Mouse (Mus musculus) liver, adult 2 months (tissue): ENCODE measurements at regions not wholly inside any gene's neighbourhood (a gene's known extent, or its start where the extent isn't known, plus 50 kb on each side); places are given as distances from the start of the nearest gene placed in this dataset.

Experiments used
- DNase-seq: peaks from one replicate; pipeline ENCODE4 v3.0.0-alpha.2; 2011; ENCODE audit warnings: low read depth, low spot score; ENCODE audit errors: extremely low read depth
- H3K27ac ChIP-seq: fragments of 200-500 bp; replicated peaks from 2 replicates; pipeline ENCODE4 v1.5.1; 2012; ENCODE audit warnings: low read depth, mild to moderate bottlenecking, control low read depth, inconsistent platforms, low read length; ENCODE audit not compliant: insufficient read depth
- H3K27me3 ChIP-seq: fragments of 200-500 bp; 2 replicates; pipeline ENCODE4 v1.6.1; 2012; ENCODE audit warnings: mild to moderate bottlenecking, moderate library complexity, low read length, inconsistent platforms; ENCODE audit not compliant: control insufficient read depth, insufficient read depth
- H3K36me3 ChIP-seq: fragments of 200-500 bp; 2 replicates; pipeline ENCODE4 v1.6.1; 2012; ENCODE audit warnings: low read length, inconsistent platforms; ENCODE audit not compliant: control insufficient read depth, insufficient read depth
- H3K4me1 ChIP-seq: fragments of 200-500 bp; 2 replicates; pipeline ENCODE4 v1.6.1; 2011; ENCODE audit warnings: low read length; ENCODE audit not compliant: control insufficient read depth, insufficient read depth
- H3K4me3 ChIP-seq: fragments of 200-500 bp; 2 replicates; pipeline ENCODE4 v1.5.1; 2011; ENCODE audit warnings: low read depth, mild to moderate bottlenecking, control low read depth, low read length, moderate library complexity; ENCODE audit not compliant: insufficient read depth
- H3K79me2 ChIP-seq: fragments of 200-500 bp; 2 replicates; pipeline ENCODE4 v1.6.1; 2012; ENCODE audit warnings: inconsistent platforms, mild to moderate bottlenecking, low read length, moderate library complexity; ENCODE audit not compliant: control insufficient read depth, insufficient read depth
- H3K9ac ChIP-seq: fragments of 200-500 bp; 2 replicates; pipeline ENCODE4 v1.6.1; 2012; ENCODE audit warnings: low read depth, mild to moderate bottlenecking, control low read depth, inconsistent platforms, low read length
- CTCF ChIP-seq: fragments of 200-500 bp; IDR thresholded peaks from 2 replicates; pipeline ENCODE4 v1.5.1; 2011; ENCODE audit warnings: low read depth, low read length, control low read depth
- POLR2A ChIP-seq: fragments of 200-500 bp; IDR thresholded peaks from 2 replicates; pipeline ENCODE4 v1.6.1; 2011; ENCODE audit warnings: low read length, control low read depth; ENCODE audit not compliant: insufficient read depth; ENCODE audit errors: extremely low read depth
- WGBS: fragments of 180-500 bp; shearing (Covaris S2); methylation state at CpG from one replicate; pipeline ENCODE4 v1.1.7; 2018; 5-methylcytosine and 5-hydroxymethylcytosine counted together

DNA sequence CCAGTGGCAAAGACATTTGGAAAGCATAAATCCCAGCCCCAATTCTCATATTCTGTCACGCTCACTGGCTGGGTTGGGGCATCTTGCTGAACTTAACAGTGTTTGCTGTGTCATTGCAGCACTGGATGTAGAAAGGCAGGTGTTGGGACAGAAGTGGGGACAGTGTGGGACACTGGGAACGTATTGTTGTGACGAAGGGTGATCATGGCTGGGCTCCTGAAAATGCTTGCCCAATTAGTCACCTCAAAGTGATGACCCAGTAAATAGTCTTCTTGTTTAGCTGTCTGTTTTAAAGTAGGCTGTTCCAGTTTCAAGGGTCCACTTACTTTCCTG, 100.0 kb upstream of the Eya4 start:
- no peak for DNase-seq
- TF ChIP-seq CTCF: no peak
- H3K4me1 ChIP-seq: no peaks in the 10 kb centered on the region
- no peaks in the 10 kb centered on the region for H3K36me3 ChIP-seq
- H3K4me3 ChIP-seq: no peak overlapping the region
- H3K79me2 ChIP-seq: no peaks in the 10 kb centered on the region
- no peak overlapping the region for H3K27ac ChIP-seq
- H3K27me3 ChIP-seq: no peaks in the 10 kb centered on the region
- H3K9ac ChIP-seq: no peak overlapping the region
- 81% methylated on average over 3 of the region's 3 CpGs for WGBS

DNA sequence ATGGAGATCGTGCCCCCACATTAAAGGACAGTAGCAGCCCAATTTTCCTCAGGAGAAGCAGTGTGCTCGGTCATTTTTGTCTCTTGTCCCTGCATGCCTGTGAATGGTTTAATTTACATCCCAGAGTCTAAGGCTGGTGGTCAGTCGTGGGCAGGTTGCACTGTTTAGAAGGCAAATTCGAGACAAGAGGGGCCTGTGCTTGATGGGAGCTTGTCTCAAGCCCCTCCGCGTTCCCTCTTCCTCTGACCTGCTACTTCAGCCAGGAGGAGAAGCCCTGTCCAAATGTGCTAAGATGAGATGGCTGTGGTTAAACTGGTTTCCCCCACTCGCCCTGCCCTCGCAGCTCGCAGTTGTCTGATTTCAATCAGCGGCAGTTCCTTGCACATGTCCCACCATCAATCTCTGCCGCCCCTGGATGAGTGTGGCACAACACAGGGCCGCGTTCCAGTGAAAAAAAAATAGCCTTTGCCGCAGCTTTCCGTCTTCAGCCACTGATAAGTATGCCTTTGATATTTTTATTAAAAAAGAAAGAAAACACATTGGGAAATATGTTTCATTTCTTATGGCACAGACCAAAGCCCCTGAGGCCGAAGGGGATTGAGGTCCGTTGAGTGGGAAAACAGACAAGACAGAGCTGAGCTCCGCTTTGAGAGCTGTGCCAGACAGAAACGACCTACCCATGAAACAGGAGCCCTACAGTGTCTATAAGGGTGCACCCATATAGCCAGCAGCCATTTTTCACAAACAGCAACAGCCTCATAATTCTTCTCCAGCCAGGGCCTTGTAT, 99.5 kb upstream of the Eya4 start:
- Histone ChIP-seq H3K36me3 (no peaks in the 10 kb centered on the region), H3K4me3 (no peak overlapping the region), H3K9ac (no peak overlapping the region), H3K27me3 (no peaks in the 10 kb centered on the region), H3K79me2 (no peaks in the 10 kb centered on the region), H3K27ac (no peak overlapping the region), H3K4me1 (no peaks in the 10 kb centered on the region)
- 77% methylated on average over 19 of the region's 19 CpGs for WGBS
- TF ChIP-seq CTCF (no peak), POLR2A (no peak)
- DNase-seq: no peak

DNA sequence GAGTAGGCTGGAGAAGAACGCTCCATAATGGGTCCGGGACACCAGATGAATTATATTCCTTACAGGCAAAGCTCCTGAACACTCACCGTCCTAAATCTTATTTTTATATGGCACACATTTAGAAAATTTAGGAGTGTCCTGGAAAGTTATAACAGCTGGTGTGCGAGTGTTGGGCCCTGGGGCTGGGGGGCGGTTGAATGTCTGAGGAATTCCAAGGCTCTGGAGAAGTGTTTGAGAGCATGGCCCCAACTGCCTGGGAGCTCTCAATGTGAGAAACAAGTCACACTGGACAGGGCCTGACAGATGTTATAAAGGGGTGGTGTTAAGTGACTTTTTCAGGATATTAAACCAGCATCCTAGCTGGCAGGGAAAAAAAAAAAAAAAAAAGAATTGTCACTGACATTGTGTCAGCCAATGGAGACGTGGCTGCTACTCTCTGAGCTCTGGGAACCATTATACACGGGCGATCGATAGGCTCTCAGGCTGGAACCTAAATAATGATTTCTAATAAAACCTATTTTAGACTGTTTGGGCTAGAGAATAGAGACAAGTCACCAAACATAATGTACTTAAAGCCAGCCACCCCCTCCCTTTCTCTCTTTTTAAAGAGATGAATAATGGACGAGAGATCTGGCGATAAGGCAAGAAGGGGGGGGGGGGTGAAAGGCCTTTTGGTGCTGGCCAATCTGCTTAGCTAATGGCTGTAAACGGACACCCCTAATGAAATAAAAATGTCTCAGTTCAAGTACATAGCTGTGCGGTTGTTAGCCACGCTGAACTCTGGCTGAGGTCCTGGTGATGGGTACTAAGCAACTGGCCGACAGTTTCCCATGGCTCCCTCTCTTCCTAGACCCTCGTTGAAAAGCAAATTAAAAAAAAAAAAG, 98.6 kb upstream of the Eya4 start:
- H3K36me3 ChIP-seq: no peaks in the 10 kb centered on the region
- no peak overlapping the region for H3K4me3 ChIP-seq
- H3K27ac ChIP-seq: no peak overlapping the region
- TF ChIP-seq CTCF (no peak), POLR2A (no peak)
- no peaks in the 10 kb centered on the region for H3K27me3 ChIP-seq
- 86% methylated on average over 16 of the region's 16 CpGs for WGBS
- DNase-seq: no peak
- no peaks in the 10 kb centered on the region for H3K79me2 ChIP-seq
- H3K9ac ChIP-seq: no peak overlapping the region
- H3K4me1 ChIP-seq: no peaks in the 10 kb centered on the region

DNA sequence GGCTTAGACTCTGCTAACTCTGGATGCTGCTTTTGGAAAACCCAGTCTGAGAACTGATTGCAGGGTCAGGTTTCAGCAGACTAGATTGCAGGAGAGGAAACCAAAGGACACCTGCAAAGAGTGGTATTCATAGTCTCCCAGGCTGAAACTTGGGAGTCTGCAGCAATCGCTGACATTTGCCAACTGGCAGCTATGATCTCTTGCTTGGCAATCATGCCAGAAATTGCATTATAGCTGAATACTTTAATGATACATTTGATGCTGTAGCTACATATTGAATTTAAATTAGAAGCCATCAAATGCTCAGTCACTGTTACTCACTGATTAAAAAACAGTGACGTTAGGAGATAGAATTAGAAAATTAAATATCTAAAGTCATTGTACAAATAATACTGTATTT, 79.8 kb upstream of the Eya4 start:
- H3K4me1 ChIP-seq: no peaks in the 10 kb centered on the region
- no peak overlapping the region for H3K4me3 ChIP-seq
- TF ChIP-seq CTCF: no peak
- TF ChIP-seq POLR2A: no peak
- H3K9ac ChIP-seq: no peak overlapping the region
- WGBS: 77% methylated on average over 2 of the region's 2 CpGs
- no peaks in the 10 kb centered on the region for H3K79me2 ChIP-seq
- H3K27ac ChIP-seq: no peak overlapping the region
- no peaks in the 10 kb centered on the region for H3K27me3 ChIP-seq
- no peak for DNase-seq
- no peaks in the 10 kb centered on the region for H3K36me3 ChIP-seq

DNA sequence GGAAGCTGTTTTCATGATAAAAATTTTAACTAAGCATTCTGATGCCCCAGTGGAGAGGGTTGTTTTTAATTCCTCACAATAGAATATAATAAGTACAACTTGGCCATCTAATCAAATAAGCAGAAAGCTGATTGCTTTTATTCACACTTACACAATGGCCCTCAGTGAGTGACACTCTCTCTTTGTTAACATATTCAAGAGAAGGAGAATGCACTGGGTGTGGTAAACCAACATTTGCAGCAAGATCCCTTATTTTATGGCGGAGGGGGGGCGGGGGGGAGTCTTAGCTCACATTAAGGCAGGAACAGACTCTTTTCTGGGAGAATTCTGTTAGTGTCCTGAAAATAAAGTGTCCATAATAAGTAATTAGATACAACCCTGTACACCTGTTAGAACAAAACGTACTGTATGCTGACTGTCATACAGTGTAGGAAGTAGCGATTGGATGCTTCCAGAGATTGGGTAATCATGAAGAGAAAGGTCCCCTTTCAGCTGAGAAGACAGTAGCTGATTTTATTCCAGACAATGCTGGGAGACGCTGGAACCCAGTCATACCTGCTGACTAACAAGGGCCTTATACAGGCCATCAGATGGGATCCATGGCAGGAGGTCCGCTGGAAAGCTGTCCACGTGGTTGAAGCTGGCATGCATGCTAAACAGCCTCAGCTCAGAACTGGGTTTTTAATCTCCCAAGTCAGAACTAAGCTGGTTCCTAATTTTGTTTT, 63.4 kb upstream of the Eya4 start:
- H3K27me3 ChIP-seq: no peaks in the 10 kb centered on the region
- TF ChIP-seq CTCF (no peak), POLR2A (no peak)
- no peak overlapping the region for H3K9ac ChIP-seq
- no peak overlapping the region for H3K4me3 ChIP-seq
- H3K79me2 ChIP-seq: no peaks in the 10 kb centered on the region
- 79% methylated on average over 7 of the region's 7 CpGs for WGBS
- H3K36me3 ChIP-seq: no peaks in the 10 kb centered on the region
- no peak overlapping the region for H3K27ac ChIP-seq
- no peaks in the 10 kb centered on the region for H3K4me1 ChIP-seq
- no peak for DNase-seq
